Mouse (Mus musculus): ENCODE measurements at regions not wholly inside any gene's neighbourhood (a gene's known extent, or its start where the extent isn't known, plus 50 kb on each side); places are given as distances from the start of the nearest gene placed in this dataset.
A peak's percentile ranks its signal among the peaks of the same experiment; 100 is the strongest.
"Not testable (repeated sequence)": the region's sequence is repeated elsewhere in the genome, so short reads cannot be mapped to it uniquely, and the experiment has no call there.

DNA sequence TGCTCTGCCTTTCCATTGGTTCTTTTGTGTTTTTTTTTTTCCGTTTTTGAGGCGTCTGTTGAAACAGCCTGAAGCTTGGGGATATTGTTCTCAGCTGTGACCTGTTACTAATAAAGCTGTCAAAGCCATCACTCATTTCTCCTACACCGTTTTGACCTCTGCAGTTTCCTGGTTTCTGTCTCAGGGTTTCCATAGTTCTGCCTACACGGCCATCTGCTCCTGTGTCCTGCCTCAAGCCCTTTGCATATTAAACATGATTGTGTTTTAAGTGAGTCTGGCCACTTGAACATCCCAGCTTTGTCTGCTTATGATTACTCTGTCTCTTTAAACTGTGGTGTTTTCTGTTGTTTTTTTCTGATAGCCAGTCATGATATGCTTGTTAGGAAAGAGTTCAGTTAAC is 114.1 kb upstream of the Commd3 start:
- Histone ChIP-seq H3K36me3 (replicated peaks) (no peaks in the 10 kb centered on the region), H3K27ac (replicated peaks) (no peak overlapping the region), H3K4me1 (peaks cover 6% of the 10 kb centered on the region; the same call in 1 of the 2 replicates), H3K4me3 (no peak overlapping the region), H3K9me3 (no peaks in the 10 kb centered on the region), H3K27me3 (replicated peaks; ENCODE audit: low read depth, poor library complexity, severe bottlenecking) (no peaks in the 10 kb centered on the region)
- WGBS: 32% methylated on average over 4 of the region's 4 CpGs
- no peak for DNase-seq (ENCODE audit: low spot score)

DNA sequence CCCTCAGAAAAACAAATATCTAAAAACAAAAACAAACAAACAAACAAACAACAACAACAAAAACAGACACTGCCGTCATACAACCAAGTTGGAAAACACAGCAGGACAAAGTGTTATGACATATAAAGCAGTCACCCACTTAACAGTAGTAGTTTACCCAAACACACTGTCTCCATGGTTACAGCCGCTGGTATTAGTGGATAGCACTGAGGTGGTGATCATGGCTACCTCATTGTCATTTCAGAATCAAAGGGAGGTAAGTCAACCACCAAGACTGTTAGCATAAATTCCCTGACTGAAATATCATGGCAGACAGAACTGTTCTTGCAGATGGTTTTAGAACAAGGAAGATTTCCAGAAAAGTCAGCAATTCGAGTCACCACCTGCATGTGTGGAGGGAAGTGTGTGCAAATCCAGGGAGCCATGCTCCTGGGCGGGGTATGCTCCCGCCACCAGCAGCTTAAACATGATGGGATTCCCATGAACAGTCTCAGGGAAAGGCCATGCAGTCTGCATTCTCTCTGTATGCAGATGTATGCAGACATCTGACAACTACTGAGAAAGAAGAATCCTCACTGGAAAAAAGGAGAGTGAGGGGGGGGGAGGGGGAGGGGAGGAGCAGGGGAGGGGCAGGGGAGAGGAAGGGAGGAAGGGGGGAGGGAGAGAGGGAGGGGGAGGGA is 124.1 kb upstream of the Commd3 start:
- H3K4me1 ChIP-seq: no peaks in the 10 kb centered on the region; the same call in 1 of the 2 replicates
- H3K4me3 ChIP-seq: no peak overlapping the region
- H3K27me3 ChIP-seq (replicated peaks; ENCODE audit: low read depth, poor library complexity, severe bottlenecking): no peaks in the 10 kb centered on the region
- WGBS: 83% methylated on average over 5 of the region's 5 CpGs
- no peaks in the 10 kb centered on the region for H3K36me3 ChIP-seq (replicated peaks)
- H3K9me3 ChIP-seq: no peaks in the 10 kb centered on the region
- H3K27ac ChIP-seq (replicated peaks): no peak overlapping the region
- no peak for DNase-seq (ENCODE audit: low spot score)

- 86% methylated on average over 7 of the region's 7 CpGs for WGBS
- Histone ChIP-seq H3K27ac (replicated peaks) (no peak overlapping the region), H3K27me3 (replicated peaks; ENCODE audit: low read depth, poor library complexity, severe bottlenecking) (no peaks in the 10 kb centered on the region), H3K4me3 (no peak overlapping the region), H3K9me3 (no peaks in the 10 kb centered on the region), H3K36me3 (replicated peaks) (no peaks in the 10 kb centered on the region), H3K4me1 (no peaks in the 10 kb centered on the region)
- DNase-seq (ENCODE audit: low spot score): no peak
These were observed 131.8 kb upstream of the Dnajc1 start for GRCm38 (mm10) chr2:18524387-18524786.

- H3K9me3 ChIP-seq: no peaks in the 10 kb centered on the region
- no peak overlapping the region for H3K27ac ChIP-seq (replicated peaks)
- 81% methylated on average over 3 of the region's 3 CpGs for WGBS
- no peak overlapping the region for H3K4me3 ChIP-seq
- H3K4me1 ChIP-seq: no peaks in the 10 kb centered on the region
- H3K36me3 ChIP-seq (replicated peaks): no peaks in the 10 kb centered on the region
- no peak for DNase-seq (ENCODE audit: low spot score)
- H3K27me3 ChIP-seq (replicated peaks; ENCODE audit: low read depth, poor library complexity, severe bottlenecking): no peaks in the 10 kb centered on the region
These were observed 131.3 kb upstream of the Dnajc1 start for GRCm38 (mm10) chr2:18523911-18524310.

GRCm38 (mm10) chr2:18513435-18513834 is 120.8 kb upstream of the Dnajc1 start:
- H3K9me3 ChIP-seq: no peaks in the 10 kb centered on the region
- no peaks in the 10 kb centered on the region for H3K4me1 ChIP-seq
- H3K27ac ChIP-seq (replicated peaks): no peak overlapping the region
- H3K27me3 ChIP-seq (replicated peaks; ENCODE audit: low read depth, poor library complexity, severe bottlenecking): no peaks in the 10 kb centered on the region
- H3K4me3 ChIP-seq: no peak overlapping the region
- DNase-seq (ENCODE audit: low spot score): no peak
- H3K36me3 ChIP-seq (replicated peaks): no peaks in the 10 kb centered on the region

DNA sequence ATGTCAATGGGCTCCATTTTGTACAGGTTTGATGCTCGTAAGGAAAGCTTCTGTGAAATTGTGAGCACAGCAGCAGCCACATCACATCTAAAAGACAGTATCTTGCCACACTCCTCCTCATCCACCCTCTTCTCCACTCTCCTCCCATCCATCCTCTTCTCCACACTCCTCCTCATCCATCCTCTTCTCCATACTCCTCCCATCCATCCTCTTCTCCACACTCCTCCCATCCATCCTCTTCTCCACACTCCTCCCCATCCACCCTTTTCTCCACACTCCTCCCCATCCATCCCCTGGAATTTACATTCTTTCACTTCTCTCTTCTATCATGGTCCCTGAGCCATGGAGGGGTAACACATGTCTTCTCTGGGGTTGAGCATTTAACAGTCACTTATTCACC is 116.7 kb upstream of the Dnajc1 start:
- H3K4me1 ChIP-seq: no peaks in the 10 kb centered on the region
- no peaks in the 10 kb centered on the region for H3K27me3 ChIP-seq (replicated peaks; ENCODE audit: low read depth, poor library complexity, severe bottlenecking)
- WGBS: 82% methylated on average over 1 of the region's 1 CpGs
- H3K36me3 ChIP-seq (replicated peaks): no peaks in the 10 kb centered on the region
- no peak for DNase-seq (ENCODE audit: low spot score)
- no peak overlapping the region for H3K4me3 ChIP-seq
- no peak overlapping the region for H3K27ac ChIP-seq (replicated peaks)
- no peaks in the 10 kb centered on the region for H3K9me3 ChIP-seq

- no peaks in the 10 kb centered on the region for H3K36me3 ChIP-seq (replicated peaks)
- H3K9me3 ChIP-seq: no peaks in the 10 kb centered on the region
- 69% methylated on average over 3 of the region's 3 CpGs for WGBS
- H3K4me1 ChIP-seq: no peaks in the 10 kb centered on the region
- H3K27me3 ChIP-seq (replicated peaks; ENCODE audit: low read depth, poor library complexity, severe bottlenecking): no peaks in the 10 kb centered on the region
- H3K4me3 ChIP-seq: no peak overlapping the region
- H3K27ac ChIP-seq (replicated peaks): no peak overlapping the region
- no peak for DNase-seq (ENCODE audit: low spot score)
These were observed 80.7 kb upstream of the Dnajc1 start for GRCm38 (mm10) chr2:18473361-18473771.

DNA sequence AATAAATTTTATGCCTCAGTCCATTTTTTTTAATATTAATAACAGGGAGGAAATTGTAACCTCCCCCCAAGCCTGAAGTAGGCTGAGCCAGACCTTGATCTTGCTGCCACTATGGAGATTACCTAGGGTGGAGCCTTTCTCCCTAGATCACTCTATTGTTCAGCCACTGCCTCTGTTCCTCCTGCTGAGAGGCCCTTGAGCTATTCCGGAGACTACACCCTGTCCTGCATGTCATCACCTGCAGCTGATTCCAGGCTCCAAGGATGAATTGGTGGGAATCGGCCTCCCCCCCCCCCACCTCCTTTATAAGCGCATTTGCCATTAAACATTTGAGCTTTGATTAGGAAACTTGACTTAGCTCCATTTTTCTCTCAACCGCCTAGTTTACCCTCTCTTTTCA is 68.3 kb upstream of the Dnajc1 start:
- H3K27ac ChIP-seq (replicated peaks): no peak overlapping the region
- H3K4me1 ChIP-seq: no peaks in the 10 kb centered on the region
- H3K27me3 ChIP-seq (replicated peaks; ENCODE audit: low read depth, poor library complexity, severe bottlenecking): no peaks in the 10 kb centered on the region
- no peak overlapping the region for H3K4me3 ChIP-seq
- peaks cover 7% of the 10 kb centered on the region; the same call in 1 of the 2 replicates for H3K9me3 ChIP-seq
- 94% methylated on average over 4 of the region's 4 CpGs for WGBS
- no peaks in the 10 kb centered on the region for H3K36me3 ChIP-seq (replicated peaks)
- no peak for DNase-seq (ENCODE audit: low spot score)

- not testable (repeated sequence) for H3K27me3 ChIP-seq (replicated peaks; ENCODE audit: low read depth, poor library complexity, severe bottlenecking); H3K4me1 ChIP-seq; H3K27ac ChIP-seq (replicated peaks); H3K9me3 ChIP-seq; DNase-seq (ENCODE audit: low spot score); H3K4me3 ChIP-seq; H3K36me3 ChIP-seq (replicated peaks)
- WGBS: 85% methylated on average over 3 of the region's 3 CpGs
These were observed 67.7 kb upstream of the Dnajc1 start for GRCm38 (mm10) chr2:18460281-18460680.

DNA sequence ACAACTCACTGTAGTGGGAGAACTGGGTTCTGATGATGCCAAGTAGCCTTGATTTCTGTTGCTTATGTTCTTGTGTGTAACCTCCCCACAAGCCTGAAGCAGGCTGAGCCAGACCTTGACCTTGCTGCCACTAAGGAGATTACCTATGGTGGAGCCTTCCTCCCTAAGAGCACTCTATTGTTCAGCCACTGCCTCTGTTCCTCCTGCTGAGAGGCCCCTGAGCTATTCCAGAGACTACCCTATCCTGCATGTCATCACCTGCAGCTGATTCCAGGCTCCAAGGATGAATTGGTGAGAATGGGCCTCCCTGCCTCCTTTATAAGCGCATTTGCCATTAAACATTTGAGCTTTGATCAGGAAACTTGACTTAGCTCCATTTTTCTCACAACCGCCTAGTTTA is 60.8 kb upstream of the Dnajc1 start:
- H3K4me1 ChIP-seq; H3K9me3 ChIP-seq; H3K27ac ChIP-seq (replicated peaks); DNase-seq (ENCODE audit: low spot score); H3K36me3 ChIP-seq (replicated peaks): not testable (repeated sequence)
- 19% methylated on average over 2 of the region's 2 CpGs for WGBS
- Histone ChIP-seq H3K4me3 (peak overlapping the region; percentile 23; the same call in 1 of the 2 replicates), H3K27me3 (replicated peaks; ENCODE audit: low read depth, poor library complexity, severe bottlenecking) (peaks cover 16% of the 10 kb centered on the region)

GRCm38 (mm10) chr2:18445809-18446208 is 53.2 kb upstream of the Dnajc1 start:
- H3K4me3 ChIP-seq: no peak overlapping the region
- no peak overlapping the region for H3K27ac ChIP-seq (replicated peaks)
- no peaks in the 10 kb centered on the region for H3K36me3 ChIP-seq (replicated peaks)
- no peaks in the 10 kb centered on the region for H3K27me3 ChIP-seq (replicated peaks; ENCODE audit: low read depth, poor library complexity, severe bottlenecking)
- WGBS: 56% methylated on average over 1 of the region's 1 CpGs
- DNase-seq (ENCODE audit: low spot score): no peak
- H3K9me3 ChIP-seq: no peaks in the 10 kb centered on the region
- peaks cover 12% of the 10 kb centered on the region for H3K4me1 ChIP-seq

Measured in embryonic facial prominence, embryonic 10.5 days (tissue).